Mouse (Mus musculus) heart, embryonic 12.5 days (tissue): ENCODE measurements at regions not wholly inside any gene's neighbourhood (a gene's known extent, or its start where the extent isn't known, plus 50 kb on each side); places are given as distances from the start of the nearest gene placed in this dataset.

ENCODE experiments used
- ATAC-seq: fragments of 200-750 bp; cut with Nextera tagmentation; 2 replicates; pipeline ENCODE4 v1.8.0; 2017; ENCODE audit warnings: moderate TSS enrichment, moderate library complexity; ENCODE audit not compliant: insufficient number of reproducible peaks, low FRiP score
- H3K27ac ChIP-seq: fragments of 300-500 bp; sonication (generic); 2 replicates; pipeline ENCODE4 v1.5.1; 2016; ENCODE audit warnings: mild to moderate bottlenecking, moderate library complexity; ENCODE audit not compliant: poor library complexity, severe bottlenecking
- H3K27me3 ChIP-seq: fragments of 300-500 bp; sonication (generic); replicated peaks from 2 replicates; pipeline ENCODE4 v1.6.1; 2016; ENCODE audit warnings: mild to moderate bottlenecking, moderate library complexity
- H3K36me3 ChIP-seq: fragments of 300-500 bp; sonication (generic); 2 replicates; pipeline ENCODE4 v1.6.1; 2016; ENCODE audit warnings: mild to moderate bottlenecking, moderate library complexity
- H3K4me1 ChIP-seq: fragments of 300-500 bp; sonication (generic); replicated peaks from 2 replicates; pipeline ENCODE4 v1.6.1; 2016; ENCODE audit warnings: mild to moderate bottlenecking
- H3K4me2 ChIP-seq: fragments of 300-500 bp; sonication (generic); 2 replicates; pipeline ENCODE4 v1.6.1; 2016; ENCODE audit warnings: mild to moderate bottlenecking, moderate library complexity
- H3K4me3 ChIP-seq: fragments of 300-500 bp; sonication (generic); 2 replicates; pipeline ENCODE4 v1.5.1; 2016; ENCODE audit warnings: mild to moderate bottlenecking
- H3K9ac ChIP-seq: fragments of 300-500 bp; sonication (generic); 2 replicates; pipeline ENCODE4 v1.6.1; 2016; ENCODE audit warnings: mild to moderate bottlenecking, moderate library complexity
- H3K9me3 ChIP-seq: fragments of 300-500 bp; sonication (generic); replicated peaks from 2 replicates; pipeline ENCODE4 v1.6.1; 2016; ENCODE audit warnings: mild to moderate bottlenecking, moderate library complexity
- WGBS: fragments of 180-500 bp; shearing (Covaris S2); methylation state at CpG from one replicate; pipeline ENCODE4 v1.1.7; 2016; 5-methylcytosine and 5-hydroxymethylcytosine counted together

GRCm38 (mm10) chr1:120910801-120911200 is 308.6 kb downstream of the En1 start:
- WGBS = 61% methylated on average over 6 of the region's 6 CpGs
- ATAC-seq = no peak
- Histone ChIP-seq H3K36me3 (no peaks in the 10 kb centered on the region), H3K27me3 (no peaks in the 10 kb centered on the region), H3K9ac (no peak overlapping the region), H3K4me2 (no peak overlapping the region), H3K27ac (no peak overlapping the region), H3K4me3 (no peak overlapping the region), H3K4me1 (no peaks in the 10 kb centered on the region), H3K9me3 (no peaks in the 10 kb centered on the region)

GRCm38 (mm10) chr1:120911962-120912670 is 309.9 kb downstream of the En1 start:
- H3K9me3 ChIP-seq = no peaks in the 10 kb centered on the region
- H3K27ac ChIP-seq = no peak overlapping the region
- H3K27me3 ChIP-seq = no peaks in the 10 kb centered on the region
- H3K4me3 ChIP-seq = no peak overlapping the region
- WGBS = 68% methylated on average over 8 of the region's 8 CpGs
- no peak overlapping the region for H3K4me2 ChIP-seq
- no peaks in the 10 kb centered on the region for H3K4me1 ChIP-seq
- no peak for ATAC-seq
- H3K9ac ChIP-seq = no peak overlapping the region
- H3K36me3 ChIP-seq = no peaks in the 10 kb centered on the region

GRCm38 (mm10) chr1:120921540-120921939 is 319.3 kb downstream of the En1 start:
- no peak for ATAC-seq
- Histone ChIP-seq H3K27me3 (no peaks in the 10 kb centered on the region), H3K27ac (no peak overlapping the region), H3K4me2 (no peak overlapping the region), H3K9me3 (no peaks in the 10 kb centered on the region), H3K9ac (no peak overlapping the region), H3K4me1 (no peaks in the 10 kb centered on the region), H3K4me3 (no peak overlapping the region), H3K36me3 (no peaks in the 10 kb centered on the region)
- WGBS = 59% methylated on average over 3 of the region's 3 CpGs

GRCm38 (mm10) chr1:120925271-120925670 is 323.1 kb downstream of the En1 start:
- no peak overlapping the region for H3K27ac ChIP-seq
- 74% methylated on average over 3 of the region's 3 CpGs for WGBS
- no peak overlapping the region for H3K4me2 ChIP-seq
- ATAC-seq = no peak
- no peaks in the 10 kb centered on the region for H3K27me3 ChIP-seq
- H3K4me3 ChIP-seq = no peak overlapping the region
- H3K9me3 ChIP-seq = no peaks in the 10 kb centered on the region
- no peaks in the 10 kb centered on the region for H3K36me3 ChIP-seq
- H3K9ac ChIP-seq = no peak overlapping the region
- H3K4me1 ChIP-seq = no peaks in the 10 kb centered on the region

- 69% methylated on average over 7 of the region's 7 CpGs for WGBS
- no peak overlapping the region for H3K4me2 ChIP-seq
- H3K36me3 ChIP-seq = no peaks in the 10 kb centered on the region
- H3K9ac ChIP-seq = no peak overlapping the region
- H3K9me3 ChIP-seq = no peaks in the 10 kb centered on the region
- no peak overlapping the region for H3K4me3 ChIP-seq
- H3K27ac ChIP-seq = no peak overlapping the region
- H3K4me1 ChIP-seq = no peaks in the 10 kb centered on the region
- no peak for ATAC-seq
- H3K27me3 ChIP-seq = no peaks in the 10 kb centered on the region
Observed at GRCm38 (mm10) chr1:120930141-120930540, 327.9 kb downstream of the En1 start.

- no peaks in the 10 kb centered on the region for H3K4me1 ChIP-seq
- H3K4me2 ChIP-seq = no peak overlapping the region
- no peaks in the 10 kb centered on the region for H3K9me3 ChIP-seq
- H3K27ac ChIP-seq = no peak overlapping the region
- no peak overlapping the region for H3K4me3 ChIP-seq
- no peaks in the 10 kb centered on the region for H3K36me3 ChIP-seq
- no peak for ATAC-seq
- WGBS = 65% methylated on average over 3 of the region's 3 CpGs
- H3K9ac ChIP-seq = no peak overlapping the region
- no peaks in the 10 kb centered on the region for H3K27me3 ChIP-seq
Observed at GRCm38 (mm10) chr1:120935321-120935720, 333.1 kb downstream of the En1 start.

GRCm38 (mm10) chr1:120943711-120944110 is 341.5 kb downstream of the En1 start:
- no peaks in the 10 kb centered on the region for H3K36me3 ChIP-seq
- no peak overlapping the region for H3K27ac ChIP-seq
- WGBS = 64% methylated on average over 4 of the region's 4 CpGs
- H3K4me1 ChIP-seq = no peaks in the 10 kb centered on the region
- ATAC-seq = no peak
- no peak overlapping the region for H3K9ac ChIP-seq
- H3K9me3 ChIP-seq = no peaks in the 10 kb centered on the region
- H3K4me2 ChIP-seq = no peak overlapping the region
- H3K27me3 ChIP-seq = no peaks in the 10 kb centered on the region
- H3K4me3 ChIP-seq = no peak overlapping the region

- ATAC-seq = no peak
- 67% methylated on average over 4 of the region's 4 CpGs for WGBS
Observed at GRCm38 (mm10) chr1:120946349-120946748, 344.1 kb downstream of the En1 start.

GRCm38 (mm10) chr1:120961235-120961634 is 359.0 kb downstream of the En1 start:
- WGBS = 66% methylated on average over 1 of the region's 1 CpGs

More at GRCm38 (mm10) chr1:120946349-120946748, 344.1 kb downstream of the En1 start:
- Histone ChIP-seq H3K4me3 (no peak overlapping the region), H3K4me1 (no peaks in the 10 kb centered on the region), H3K4me2 (no peak overlapping the region), H3K27ac (no peak overlapping the region), H3K27me3 (no peaks in the 10 kb centered on the region), H3K9me3 (no peaks in the 10 kb centered on the region), H3K36me3 (no peaks in the 10 kb centered on the region), H3K9ac (no peak overlapping the region)

GRCm38 (mm10) chr1:120961984-120962383 is 359.8 kb downstream of the En1 start:
- ATAC-seq = no peak

More at GRCm38 (mm10) chr1:120961235-120961634, 359.0 kb downstream of the En1 start:
- Histone ChIP-seq H3K36me3 (no peaks in the 10 kb centered on the region), H3K27me3 (no peaks in the 10 kb centered on the region; the same call in 1 of the 2 replicates), H3K4me3 (no peak overlapping the region), H3K4me1 (no peaks in the 10 kb centered on the region), H3K4me2 (no peak overlapping the region), H3K27ac (no peak overlapping the region), H3K9me3 (no peaks in the 10 kb centered on the region), H3K9ac (no peak overlapping the region)
- ATAC-seq = no peak

GRCm38 (mm10) chr1:120963477-120964178 is 361.4 kb downstream of the En1 start:
- peak overlapping the region; percentile 41 for H3K9ac ChIP-seq
- 0 out of 2 replicates have a peak, but pooled peaks have one; percentile 61 for ATAC-seq
- no peaks in the 10 kb centered on the region for H3K36me3 ChIP-seq
- H3K4me3 ChIP-seq = peak overlapping the region; percentile 38
- H3K4me2 ChIP-seq = peak overlapping the region; percentile 67
- no peaks in the 10 kb centered on the region for H3K4me1 ChIP-seq
- no peak overlapping the region for H3K27ac ChIP-seq
- 29% methylated on average over 14 of the region's 14 CpGs for WGBS
- H3K27me3 ChIP-seq = no peaks in the 10 kb centered on the region; the same call in 1 of the 2 replicates
- H3K9me3 ChIP-seq = no peaks in the 10 kb centered on the region

More at GRCm38 (mm10) chr1:120961984-120962383, 359.8 kb downstream of the En1 start:
- H3K4me3 ChIP-seq = no peak overlapping the region
- no peaks in the 10 kb centered on the region for H3K4me1 ChIP-seq
- no peak overlapping the region for H3K4me2 ChIP-seq
- H3K9ac ChIP-seq = no peak overlapping the region
- H3K36me3 ChIP-seq = no peaks in the 10 kb centered on the region
- no peaks in the 10 kb centered on the region for H3K9me3 ChIP-seq
- 13% methylated on average over 8 of the region's 8 CpGs for WGBS
- H3K27ac ChIP-seq = no peak overlapping the region
- H3K27me3 ChIP-seq = no peaks in the 10 kb centered on the region; the same call in 1 of the 2 replicates
